Mouse (Mus musculus) forebrain, embryonic 16.5 days (tissue): Measurements from ENCODE around the gene Slc25a16. TPM values are rescaled to one million over a fixed set of nuclear protein-coding genes. Genes with fewer than 3 reads are reported as not detected.
A peak's percentile ranks its signal among the peaks of the same experiment; 100 is the strongest.

Experiments used
- ATAC-seq: fragments of 200-750 bp; cut with Nextera tagmentation; 2 replicates; pipeline ENCODE4 v1.8.0; 2017; ENCODE audit warnings: mild to moderate bottlenecking, moderate library complexity
- H3K27ac ChIP-seq: fragments of 300-500 bp; sonication (generic); 2 replicates; pipeline ENCODE4 v1.5.1; 2014; ENCODE audit warnings: low read length, control low read depth
- H3K27me3 ChIP-seq: fragments of 300-500 bp; sonication (generic); replicated peaks from 2 replicates; pipeline ENCODE4 v1.6.1; 2014; ENCODE audit warnings: low read length; ENCODE audit not compliant: control insufficient read depth, insufficient read depth
- H3K36me3 ChIP-seq: fragments of 300-500 bp; sonication (generic); 2 replicates; pipeline ENCODE4 v1.6.1; 2014; ENCODE audit not compliant: control insufficient read depth, insufficient read depth
- H3K4me1 ChIP-seq: fragments of 300-500 bp; sonication (generic); replicated peaks from 2 replicates; pipeline ENCODE4 v1.6.1; 2014; ENCODE audit warnings: low read length; ENCODE audit not compliant: control insufficient read depth, insufficient read depth
- H3K4me2 ChIP-seq: fragments of 300-500 bp; sonication (generic); 2 replicates; pipeline ENCODE4 v1.6.1; 2014; ENCODE audit warnings: mild to moderate bottlenecking, low read length, control low read depth
- H3K4me3 ChIP-seq: fragments of 300-500 bp; sonication (generic); replicated peaks from 2 replicates; pipeline ENCODE4 v1.5.1; 2014; ENCODE audit warnings: mild to moderate bottlenecking, low read length, control low read depth
- H3K9ac ChIP-seq: fragments of 300-500 bp; sonication (generic); replicated peaks from 2 replicates; pipeline ENCODE4 v1.6.1; 2014; ENCODE audit warnings: low read depth, low read length, control low read depth
- H3K9me3 ChIP-seq: fragments of 300-500 bp; sonication (generic); 2 replicates; pipeline ENCODE4 v1.6.1; 2016; ENCODE audit warnings: low read length; ENCODE audit not compliant: control insufficient read depth
- WGBS: fragments of 180-500 bp; shearing (Covaris S2); extraction: QIAGEN DNeasy Blood & Tissue Kit; methylation state at CpG from one replicate; pipeline ENCODE4 v1.1.7; 2014; 5-methylcytosine and 5-hydroxymethylcytosine counted together
- polyA plus RNA-seq: library from polyadenylated mRNA; unstranded; fragments of >200 nt; fragmentation: Nextera tagmentation; extraction: Ambion mirVana; gene quantifications from 2 replicates; pipeline ENCODE4 v1.2.1, GENCODE M21; 2015

Slc25a16 gene
- 18.0 and 18.7 TPM in 2 replicates for polyA plus RNA-seq

GRCm38 (mm10) chr10:62919925-62920765, at the start of gene Slc25a16:
Gene Slc25a16 (plus strand): TSS chr10:62920633.
- Histone ChIP-seq H3K27me3 (no peaks in the 10 kb centered on the region), H3K9me3 (no peaks in the 10 kb centered on the region), H3K36me3 (no peaks in the 10 kb centered on the region), H3K4me2 (peak within 1 kb of the TSS; percentile 87), H3K27ac (peak within 1 kb of the TSS; percentile 65), H3K4me3 (peak within 1 kb of the TSS; percentile 85), H3K9ac (peak within 1 kb of the TSS; percentile 85), H3K4me1 (peaks cover 21% of the 10 kb centered on the region)
- ATAC-seq, result peak; percentile 97
- 5% methylated on average over 50 of the region's 50 CpGs for WGBS

- no peaks in the 10 kb centered on the region for H3K27me3 ChIP-seq
- H3K4me1 ChIP-seq, result no peaks in the 10 kb centered on the region
- no peaks in the 10 kb centered on the region for H3K9me3 ChIP-seq
- ATAC-seq, result no peak
- H3K4me3 ChIP-seq, result no peak overlapping the region
- H3K27ac ChIP-seq, result no peak overlapping the region
- no peaks in the 10 kb centered on the region for H3K36me3 ChIP-seq
- no peak overlapping the region for H3K9ac ChIP-seq
- 92% methylated on average over 4 of the region's 4 CpGs for WGBS
- H3K4me2 ChIP-seq, result no peak overlapping the region
These were observed 45.6 kb upstream of the Slc25a16 start for GRCm38 (mm10) chr10:62874828-62875227.

GRCm38 (mm10) chr10:62875565-62875964, 44.9 kb upstream of the Slc25a16 start:
- Histone ChIP-seq H3K4me3 (no peak overlapping the region), H3K4me2 (no peak overlapping the region), H3K4me1 (no peaks in the 10 kb centered on the region), H3K9ac (no peak overlapping the region), H3K27me3 (no peaks in the 10 kb centered on the region), H3K9me3 (no peaks in the 10 kb centered on the region), H3K27ac (no peak overlapping the region), H3K36me3 (no peaks in the 10 kb centered on the region)
- ATAC-seq, result no peak
- 97% methylated on average over 4 of the region's 4 CpGs for WGBS

GRCm38 (mm10) chr10:62878056-62878455, 42.4 kb upstream of the Slc25a16 start:
- no peak for ATAC-seq
- 91% methylated on average over 13 of the region's 13 CpGs for WGBS
- Histone ChIP-seq H3K9ac (no peak overlapping the region), H3K27ac (no peak overlapping the region), H3K27me3 (no peaks in the 10 kb centered on the region), H3K36me3 (no peaks in the 10 kb centered on the region), H3K4me3 (no peak overlapping the region), H3K4me1 (no peaks in the 10 kb centered on the region), H3K4me2 (no peak overlapping the region), H3K9me3 (no peaks in the 10 kb centered on the region)

- H3K9me3 ChIP-seq, result no peaks in the 10 kb centered on the region
- no peaks in the 10 kb centered on the region for H3K27me3 ChIP-seq
- H3K4me3 ChIP-seq, result no peak overlapping the region
- no peaks in the 10 kb centered on the region for H3K36me3 ChIP-seq
- ATAC-seq, result no peak
- WGBS, result 43% methylated on average over 5 of the region's 5 CpGs
- H3K4me2 ChIP-seq, result no peak overlapping the region
- no peak overlapping the region for H3K9ac ChIP-seq
- peaks cover 2% of the 10 kb centered on the region; the same call in 1 of the 2 replicates for H3K4me1 ChIP-seq
- H3K27ac ChIP-seq, result no peak overlapping the region
These were observed 39.2 kb upstream of the Slc25a16 start for GRCm38 (mm10) chr10:62881211-62881610.

GRCm38 (mm10) chr10:62883933-62884372, 36.5 kb upstream of the Slc25a16 start:
- H3K4me1 ChIP-seq, result peaks cover 14% of the 10 kb centered on the region
- H3K27ac ChIP-seq, result no peak overlapping the region
- H3K4me3 ChIP-seq, result no peak overlapping the region
- no peak; the same call in 1 of the 2 replicates for ATAC-seq
- no peaks in the 10 kb centered on the region for H3K9me3 ChIP-seq
- H3K36me3 ChIP-seq, result no peaks in the 10 kb centered on the region
- no peaks in the 10 kb centered on the region for H3K27me3 ChIP-seq
- H3K9ac ChIP-seq, result no peak overlapping the region
- no peak overlapping the region for H3K4me2 ChIP-seq
- WGBS, result 9% methylated on average over 9 of the region's 9 CpGs

GRCm38 (mm10) chr10:62884517-62884916, 35.9 kb upstream of the Slc25a16 start:
- H3K4me2 ChIP-seq, result no peak overlapping the region
- no peaks in the 10 kb centered on the region for H3K9me3 ChIP-seq
- no peak for ATAC-seq

GRCm38 (mm10) chr10:62885460-62885859, 35.0 kb upstream of the Slc25a16 start:
- 49% methylated on average over 10 of the region's 10 CpGs for whole genome bisulfite sequencing
- Histone ChIP-seq H3K27ac (no peak overlapping the region), H3K36me3 (no peaks in the 10 kb centered on the region), H3K27me3 (no peaks in the 10 kb centered on the region), H3K4me2 (peak overlapping the region; percentile 82), H3K4me3 (no peak overlapping the region), H3K4me1 (peaks cover 14% of the 10 kb centered on the region), H3K9ac (no peak overlapping the region), H3K9me3 (no peaks in the 10 kb centered on the region)
- no peak for ATAC-seq

More at GRCm38 (mm10) chr10:62884517-62884916, 35.9 kb upstream of the Slc25a16 start:
- 86% methylated on average over 1 of the region's 1 CpGs for WGBS
- no peaks in the 10 kb centered on the region for H3K36me3 ChIP-seq
- H3K4me1 ChIP-seq, result peaks cover 14% of the 10 kb centered on the region
- no peak overlapping the region for H3K27ac ChIP-seq
- no peaks in the 10 kb centered on the region for H3K27me3 ChIP-seq
- H3K9ac ChIP-seq, result no peak overlapping the region
- no peak overlapping the region for H3K4me3 ChIP-seq

GRCm38 (mm10) chr10:62885969-62886798, 34.2 kb upstream of the Slc25a16 start:
- Histone ChIP-seq H3K4me3 (peak overlapping the region; percentile 45), H3K4me2 (peak overlapping the region; percentile 82), H3K9ac (peak overlapping the region; percentile 54), H3K27ac (no peak overlapping the region), H3K4me1 (peaks cover 14% of the 10 kb centered on the region), H3K36me3 (no peaks in the 10 kb centered on the region), H3K27me3 (no peaks in the 10 kb centered on the region), H3K9me3 (no peaks in the 10 kb centered on the region)
- peak; percentile 63 for ATAC-seq
- WGBS, result under 1% methylated on average over 38 of the region's 38 CpGs
